Mouse (Mus musculus) embryonic facial prominence, embryonic 10.5 days (tissue): ENCODE data around the gene Ppp6r3. TPM values are rescaled to one million over a fixed set of nuclear protein-coding genes. Genes with fewer than 3 reads are reported as not detected.
"Not testable (repeated sequence)": the region's sequence is repeated elsewhere in the genome, so short reads cannot be mapped to it uniquely, and the experiment has no call there.

Source experiments
- DNase-seq: peaks from one replicate; pipeline ENCODE4 v3.0.0-alpha.2; 2017; ENCODE audit warnings: low spot score
- H3K27ac ChIP-seq: fragments of 300-500 bp; sonication (generic); replicated peaks from 2 replicates; pipeline ENCODE4 v1.5.1; 2016; ENCODE audit warnings: mild to moderate bottlenecking
- H3K27me3 ChIP-seq: fragments of 300-500 bp; sonication (generic); replicated peaks from 2 replicates; pipeline ENCODE4 v1.6.1; 2016; ENCODE audit warnings: low read depth, mild to moderate bottlenecking; ENCODE audit not compliant: poor library complexity, severe bottlenecking
- H3K36me3 ChIP-seq: fragments of 300-500 bp; sonication (generic); replicated peaks from 2 replicates; pipeline ENCODE4 v1.6.1; 2016; ENCODE audit warnings: mild to moderate bottlenecking, moderate library complexity
- H3K4me1 ChIP-seq: fragments of 300-500 bp; sonication (generic); 2 replicates; pipeline ENCODE4 v1.6.1; 2016
- H3K4me3 ChIP-seq: fragments of 300-500 bp; sonication (generic); 2 replicates; pipeline ENCODE4 v1.5.1; 2016; ENCODE audit warnings: mild to moderate bottlenecking, moderate library complexity
- H3K9me3 ChIP-seq: fragments of 300-500 bp; sonication (generic); 2 replicates; pipeline ENCODE4 v1.6.1; 2016; ENCODE audit warnings: mild to moderate bottlenecking
- WGBS: fragments of 180-500 bp; shearing (Covaris S2); methylation state at CpG from one replicate; pipeline ENCODE4 v1.1.7; 2016; 5-methylcytosine and 5-hydroxymethylcytosine counted together
- polyA plus RNA-seq: library from polyadenylated mRNA; unstranded; fragments of >200 nt; fragmentation: Nextera tagmentation; extraction: Ambion mirVana; gene quantifications from 2 replicates; pipeline ENCODE4 v1.2.1, GENCODE M21; 2016

The Ppp6r3 gene
- polyA plus RNA-seq, 1 experiment from 2014 or later, result 70.6 TPM

DNA sequence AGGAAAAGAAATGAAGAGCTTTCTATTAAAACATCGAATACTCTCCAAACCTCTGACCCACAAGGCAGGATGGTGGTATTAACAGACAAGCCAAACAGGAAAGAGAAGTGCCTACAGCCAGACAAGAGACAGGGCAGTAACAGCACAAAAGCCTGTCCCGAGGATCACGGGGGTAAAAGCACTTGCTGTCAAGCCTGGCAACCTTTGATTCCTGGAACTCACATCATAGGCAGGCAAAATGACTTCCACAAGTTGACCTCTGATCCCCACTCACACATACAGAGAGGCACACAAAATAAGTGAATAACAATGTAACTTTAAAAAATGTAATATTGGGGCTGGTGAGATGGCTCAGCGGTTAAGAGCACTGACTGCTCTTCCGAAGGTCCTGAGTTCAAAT is 36.1 kb downstream of the Ppp6r3 start:
- no peak for DNase-seq
- peaks cover 76% of the 10 kb centered on the region for H3K36me3 ChIP-seq
- no peak overlapping the region for H3K4me3 ChIP-seq
- 88% methylated on average over 5 of the region's 5 CpGs for WGBS
- 0 out of 2 replicates have a peak, but pooled peaks cover 2% of the 10 kb centered on the region for H3K4me1 ChIP-seq
- no peak overlapping the region for H3K27ac ChIP-seq
- H3K9me3 ChIP-seq, result no peaks in the 10 kb centered on the region
- H3K27me3 ChIP-seq, result no peaks in the 10 kb centered on the region

DNA sequence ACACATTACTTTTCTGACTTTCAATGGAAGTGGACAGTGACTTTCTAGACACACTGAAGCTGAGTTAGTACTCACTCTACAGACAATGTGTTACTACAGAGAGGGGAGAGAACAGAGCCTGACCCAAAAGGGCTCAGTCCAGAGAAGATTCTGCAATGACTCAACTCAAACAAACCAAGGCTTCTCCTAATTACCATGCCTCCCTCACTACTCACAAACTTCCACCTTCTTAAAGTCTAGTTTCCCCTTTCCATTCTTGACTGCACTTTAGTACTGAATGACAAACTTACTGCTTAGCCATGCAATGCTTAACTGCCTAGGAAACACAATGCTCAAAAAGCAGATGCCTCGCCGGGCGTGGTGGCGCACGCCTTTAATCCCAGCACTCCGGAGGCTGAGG is 37.9 kb downstream of the Ppp6r3 start:
- Histone ChIP-seq H3K36me3 (peaks cover 78% of the 10 kb centered on the region), H3K4me1 (0 out of 2 replicates have a peak, but pooled peaks cover 2% of the 10 kb centered on the region), H3K4me3 (no peak overlapping the region), H3K9me3 (no peaks in the 10 kb centered on the region), H3K27me3 (no peaks in the 10 kb centered on the region), H3K27ac (no peak overlapping the region)
- no peak for DNase-seq
- WGBS, result 98% methylated on average over 6 of the region's 6 CpGs

GRCm38 (mm10) chr19:3534945-3535344 is 40.6 kb downstream of the Ppp6r3 start:
- Histone ChIP-seq H3K9me3 (no peaks in the 10 kb centered on the region), H3K4me1 (0 out of 2 replicates have a peak, but pooled peaks cover 2% of the 10 kb centered on the region), H3K36me3 (peaks cover 53% of the 10 kb centered on the region), H3K27me3 (no peaks in the 10 kb centered on the region), H3K27ac (no peak overlapping the region), H3K4me3 (no peak overlapping the region)
- DNase-seq, result no peak
- 91% methylated on average over 3 of the region's 3 CpGs for WGBS

DNA sequence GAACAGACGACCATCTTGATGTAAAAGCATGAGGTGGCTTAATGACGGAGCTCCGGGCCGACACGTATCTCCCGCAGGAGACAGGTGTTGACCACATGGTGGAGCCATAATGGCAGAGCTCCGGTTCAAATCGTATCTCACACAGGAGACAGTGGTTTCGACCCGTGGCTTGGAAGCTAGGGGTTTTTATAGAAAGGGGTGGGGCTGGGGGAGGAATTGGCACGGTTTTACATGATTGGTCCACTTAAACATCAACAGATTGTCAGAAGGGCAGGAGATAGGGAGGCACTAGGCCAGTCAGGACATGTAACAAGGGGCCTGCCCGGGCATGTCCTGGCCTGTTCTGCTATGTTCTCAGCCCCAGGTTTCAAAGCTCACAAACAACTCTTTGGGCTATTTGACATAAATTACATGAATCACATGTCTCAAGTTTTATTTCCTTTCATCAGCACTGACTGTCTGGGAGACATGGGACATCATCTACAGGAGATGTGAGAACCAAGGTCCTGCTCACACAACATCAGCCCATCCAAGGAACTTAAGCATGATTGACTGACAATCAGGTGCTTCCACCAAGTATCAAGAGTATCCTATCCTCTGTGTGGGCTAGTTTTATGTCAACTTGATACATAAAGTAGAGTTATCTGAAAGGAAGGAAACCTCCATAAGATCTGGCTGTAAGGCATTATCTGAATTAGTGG is 42.1 kb downstream of the Ppp6r3 start:
- not testable (repeated sequence) for H3K27ac ChIP-seq

DNA sequence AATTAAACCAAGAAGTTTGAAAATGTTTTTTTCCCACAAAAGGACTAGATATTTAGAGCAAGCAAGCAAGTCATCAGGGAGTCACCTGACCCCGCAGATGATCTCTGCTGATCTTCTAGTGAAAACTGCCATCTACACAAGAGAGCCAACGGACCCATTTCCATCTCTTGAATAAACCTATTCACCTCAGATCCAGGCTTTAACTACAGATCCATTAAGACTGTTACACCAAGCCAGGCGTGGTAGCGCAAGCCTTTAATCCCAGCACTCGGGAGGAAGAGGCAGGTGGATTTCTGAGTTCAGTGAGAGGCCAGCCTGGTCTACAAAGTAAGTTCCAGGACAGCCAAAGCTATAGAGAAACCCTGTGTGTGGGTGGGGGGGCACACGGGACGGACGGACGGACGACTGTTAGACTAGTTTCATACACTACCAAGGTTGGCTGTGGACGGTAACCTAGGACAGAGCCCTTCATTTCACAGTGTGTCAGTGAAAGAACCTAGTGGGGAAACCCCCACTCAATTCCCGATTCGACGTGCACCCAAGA is 42.8 kb downstream of the Ppp6r3 start:
- Histone ChIP-seq H3K9me3 (no peaks in the 10 kb centered on the region), H3K36me3 (peaks cover 35% of the 10 kb centered on the region), H3K27me3 (no peaks in the 10 kb centered on the region), H3K27ac (no peak overlapping the region), H3K4me1 (0 out of 2 replicates have a peak, but pooled peaks cover 2% of the 10 kb centered on the region), H3K4me3 (no peak overlapping the region)
- no peak for DNase-seq
- 96% methylated on average over 14 of the region's 14 CpGs for WGBS

More for the DNA sequence above, 42.1 kb downstream of the Ppp6r3 start:
- not testable (repeated sequence) for H3K4me3 ChIP-seq, H3K9me3 ChIP-seq, DNase-seq, H3K4me1 ChIP-seq, H3K27me3 ChIP-seq
- H3K36me3 ChIP-seq, result peaks cover 39% of the 10 kb centered on the region
- WGBS, result 94% methylated on average over 12 of the region's 12 CpGs

DNA sequence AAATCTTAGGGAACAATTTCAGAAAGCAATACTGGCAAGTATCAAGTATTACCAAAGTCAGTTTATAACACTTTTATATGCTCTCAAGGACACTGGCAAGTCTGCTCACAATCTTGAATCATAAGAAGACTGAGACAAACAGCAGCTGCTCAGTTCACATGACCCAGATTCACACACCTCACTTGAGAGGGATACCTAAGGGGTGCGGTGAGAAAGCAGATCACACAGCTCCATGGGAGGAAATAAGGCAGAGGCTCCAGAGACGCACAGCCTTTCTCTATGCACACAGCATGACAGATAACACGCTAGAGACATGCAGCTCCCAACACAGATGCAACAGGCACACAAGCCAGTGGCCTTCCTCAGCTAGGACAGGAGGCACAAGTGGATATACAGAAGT is 45.8 kb downstream of the Ppp6r3 start:
- H3K9me3 ChIP-seq, result no peaks in the 10 kb centered on the region
- H3K27me3 ChIP-seq, result no peaks in the 10 kb centered on the region
- no peak for DNase-seq
- H3K4me1 ChIP-seq, result 0 out of 2 replicates have a peak, but pooled peaks cover 2% of the 10 kb centered on the region
- H3K27ac ChIP-seq, result no peak overlapping the region
- H3K36me3 ChIP-seq, result peaks cover 49% of the 10 kb centered on the region
- no peak overlapping the region for H3K4me3 ChIP-seq
- 91% methylated on average over 3 of the region's 3 CpGs for WGBS

DNA sequence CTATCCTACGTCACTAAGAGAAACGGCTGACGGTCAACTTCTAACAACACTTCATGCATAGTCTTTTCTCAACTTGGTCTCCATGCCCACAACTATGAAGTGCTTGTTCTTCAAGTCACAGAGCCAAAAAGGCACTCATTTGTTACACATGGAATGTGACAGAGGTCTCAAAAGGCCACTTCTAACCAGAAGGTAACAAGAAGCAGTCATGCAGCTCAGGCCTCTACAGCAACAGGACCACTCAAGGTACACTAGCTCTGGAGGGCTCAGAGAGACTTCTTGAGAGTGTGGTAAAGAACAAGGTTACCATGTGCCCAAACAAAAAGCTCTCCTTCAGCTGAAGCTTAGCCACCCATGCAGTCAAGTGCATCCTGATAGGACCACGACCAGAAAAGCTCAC is 46.9 kb downstream of the Ppp6r3 start:
- H3K4me3 ChIP-seq, result no peak overlapping the region
- H3K36me3 ChIP-seq, result peaks cover 51% of the 10 kb centered on the region
- 84% methylated on average over 4 of the region's 4 CpGs for WGBS
- H3K9me3 ChIP-seq, result no peaks in the 10 kb centered on the region
- H3K27ac ChIP-seq, result no peak overlapping the region
- no peaks in the 10 kb centered on the region for H3K27me3 ChIP-seq
- H3K4me1 ChIP-seq, result no peaks in the 10 kb centered on the region
- no peak for DNase-seq

GRCm38 (mm10) chr19:3527531-3527930 is 48.0 kb downstream of the Ppp6r3 start:
- 96% methylated on average over 4 of the region's 4 CpGs for WGBS
- H3K9me3 ChIP-seq, result no peaks in the 10 kb centered on the region
- no peaks in the 10 kb centered on the region for H3K27me3 ChIP-seq
- DNase-seq, result no peak
- H3K36me3 ChIP-seq, result peaks cover 52% of the 10 kb centered on the region
- H3K27ac ChIP-seq, result no peak overlapping the region
- H3K4me3 ChIP-seq, result no peak overlapping the region
- no peaks in the 10 kb centered on the region for H3K4me1 ChIP-seq

DNA sequence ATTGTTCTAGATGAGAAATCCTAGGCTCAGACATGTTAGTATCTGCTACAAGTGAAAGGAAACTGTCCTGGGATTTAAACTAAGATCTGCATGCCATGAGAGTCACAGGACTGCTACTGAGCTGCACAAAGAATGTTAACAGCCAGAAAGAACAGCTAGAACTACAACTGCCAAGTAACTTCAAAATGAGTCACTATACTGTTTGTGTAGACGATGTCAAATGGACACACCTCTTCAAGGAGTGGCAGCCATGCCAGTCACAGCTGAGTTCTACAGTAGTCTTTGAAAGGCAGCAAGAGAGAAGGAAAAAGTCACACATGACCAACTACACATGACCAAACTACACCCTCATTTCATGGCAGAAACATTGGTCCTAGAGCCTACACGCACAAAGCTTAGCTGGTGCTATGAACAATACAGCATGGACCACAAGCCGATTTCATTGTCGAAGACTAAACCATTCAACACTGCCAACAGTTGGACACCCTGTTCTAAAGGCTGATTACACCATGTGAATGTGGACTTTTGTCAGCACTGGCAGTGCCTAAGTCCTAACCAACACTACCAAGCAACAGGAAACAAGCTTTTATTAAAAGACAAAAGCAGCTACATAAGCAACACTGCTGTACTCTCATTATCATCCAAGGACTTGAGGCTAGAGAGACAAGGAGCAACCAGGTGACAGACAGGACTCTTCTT is 55.9 kb downstream of the Ppp6r3 start:
- Histone ChIP-seq H3K36me3 (peaks cover 97% of the 10 kb centered on the region), H3K27me3 (no peaks in the 10 kb centered on the region), H3K4me3 (no peak overlapping the region), H3K9me3 (no peaks in the 10 kb centered on the region), H3K27ac (no peak overlapping the region), H3K4me1 (no peaks in the 10 kb centered on the region)
- DNase-seq, result no peak
- 96% methylated on average over 4 of the region's 4 CpGs for WGBS

GRCm38 (mm10) chr19:3497216-3497615 is 78.3 kb downstream of the Ppp6r3 start:
- Histone ChIP-seq H3K4me1 (no peaks in the 10 kb centered on the region), H3K4me3 (no peak overlapping the region), H3K36me3 (peaks cover 99% of the 10 kb centered on the region), H3K27ac (no peak overlapping the region), H3K9me3 (no peaks in the 10 kb centered on the region), H3K27me3 (no peaks in the 10 kb centered on the region)
- no peak for DNase-seq
- 91% methylated on average over 3 of the region's 3 CpGs for WGBS

- H3K4me3 ChIP-seq, result no peak overlapping the region
- H3K36me3 ChIP-seq, result peaks cover 100% of the 10 kb centered on the region
- no peak overlapping the region for H3K27ac ChIP-seq
- no peak for DNase-seq
- H3K27me3 ChIP-seq, result no peaks in the 10 kb centered on the region
- 93% methylated on average over 4 of the region's 4 CpGs for WGBS
- H3K9me3 ChIP-seq, result no peaks in the 10 kb centered on the region
- H3K4me1 ChIP-seq, result no peaks in the 10 kb centered on the region
Measured at GRCm38 (mm10) chr19:3489826-3490225, 85.7 kb downstream of the Ppp6r3 start.

- DNase-seq, result no peak
- Histone ChIP-seq H3K27me3 (no peaks in the 10 kb centered on the region), H3K27ac (no peak overlapping the region), H3K4me3 (no peak overlapping the region), H3K36me3 (peaks cover 97% of the 10 kb centered on the region), H3K4me1 (no peaks in the 10 kb centered on the region), H3K9me3 (no peaks in the 10 kb centered on the region)
- 95% methylated on average over 7 of the region's 7 CpGs for WGBS
Measured at GRCm38 (mm10) chr19:3482831-3483230, 92.7 kb downstream of the Ppp6r3 start.

GRCm38 (mm10) chr19:3480101-3480500 is 95.4 kb downstream of the Ppp6r3 start:
- WGBS, result 93% methylated on average over 8 of the region's 8 CpGs
- Histone ChIP-seq H3K4me3 (no peak overlapping the region), H3K36me3 (peaks cover 96% of the 10 kb centered on the region), H3K27me3 (no peaks in the 10 kb centered on the region), H3K4me1 (no peaks in the 10 kb centered on the region), H3K27ac (no peak overlapping the region), H3K9me3 (no peaks in the 10 kb centered on the region)
- DNase-seq, result no peak
